Mouse (Mus musculus) forebrain, postnatal 0 days (tissue): ENCODE results near the gene D630045J12Rik. TPM values are rescaled to one million over a fixed set of nuclear protein-coding genes. Genes with fewer than 3 reads are reported as not detected.

ENCODE experiments used
- ATAC-seq: fragments of 200-750 bp; cut with Nextera tagmentation; 2 replicates; pipeline ENCODE4 v1.8.0; 2017; ENCODE audit warnings: mild to moderate bottlenecking, moderate library complexity
- DNase-seq: peaks from one replicate; pipeline ENCODE4 v3.0.0-alpha.2; 2015
- H3K27ac ChIP-seq: fragments of 300-500 bp; sonication (generic); 2 replicates; pipeline ENCODE4 v1.5.1; 2014; ENCODE audit warnings: low read depth, mild to moderate bottlenecking, antibody characterized with exemption, low read length, moderate library complexity, mixed read lengths
- H3K27me3 ChIP-seq: fragments of 300-500 bp; sonication (generic); 2 replicates; pipeline ENCODE4 v1.6.1; 2014; ENCODE audit warnings: mild to moderate bottlenecking, low read length, mixed read lengths; ENCODE audit not compliant: insufficient read depth
- H3K36me3 ChIP-seq: fragments of 300-500 bp; sonication (generic); 2 replicates; pipeline ENCODE4 v1.6.1; 2014; ENCODE audit warnings: mild to moderate bottlenecking, moderate library complexity; ENCODE audit not compliant: insufficient read depth
- H3K4me1 ChIP-seq: fragments of 300-500 bp; sonication (generic); 2 replicates; pipeline ENCODE4 v1.6.1; 2014; ENCODE audit warnings: antibody characterized with exemption; ENCODE audit not compliant: insufficient read depth
- H3K4me2 ChIP-seq: fragments of 300-500 bp; sonication (generic); 2 replicates; pipeline ENCODE4 v1.6.1; 2014; ENCODE audit warnings: low read depth, mild to moderate bottlenecking, moderate library complexity
- H3K4me3 ChIP-seq: fragments of 300-500 bp; sonication (generic); 2 replicates; pipeline ENCODE4 v1.5.1; 2014; ENCODE audit warnings: low read depth, low read length, mixed read lengths
- H3K9ac ChIP-seq: fragments of 300-500 bp; sonication (generic); 2 replicates; pipeline ENCODE4 v1.6.1; 2014; ENCODE audit warnings: mild to moderate bottlenecking
- H3K9me3 ChIP-seq: fragments of 300-500 bp; sonication (generic); 2 replicates; pipeline ENCODE4 v1.6.1; 2016; ENCODE audit warnings: low read length
- CTCF ChIP-seq: sonication (generic); IDR thresholded peaks from 2 replicates; pipeline ENCODE4 v1.5.1; 2016; ENCODE audit warnings: antibody characterized with exemption, control low read depth, low read depth
- WGBS: fragments of 180-500 bp; shearing (Covaris S2); extraction: QIAGEN DNeasy Blood & Tissue Kit; methylation state at CpG from one replicate; pipeline ENCODE4 v1.1.7; 2014; 5-methylcytosine and 5-hydroxymethylcytosine counted together
- polyA plus RNA-seq: library from polyadenylated mRNA; unstranded; fragments of >200 nt; fragmentation: Nextera tagmentation; extraction: Ambion mirVana; gene quantifications from 2 replicates; pipeline ENCODE4 v1.2.1, GENCODE M21; 2015
- total RNA-seq: library from RNA; depleted of rRNA; stranded (reverse); fragments of >200 nt; gene quantifications from 2 replicates; pipeline ENCODE4 v1.2.3, GENCODE M21; 2014

The D630045J12Rik gene
- total and polyA plus RNA-seq, 2 experiments from 2014 or later = 11.4 to 38.7 TPM

DNA sequence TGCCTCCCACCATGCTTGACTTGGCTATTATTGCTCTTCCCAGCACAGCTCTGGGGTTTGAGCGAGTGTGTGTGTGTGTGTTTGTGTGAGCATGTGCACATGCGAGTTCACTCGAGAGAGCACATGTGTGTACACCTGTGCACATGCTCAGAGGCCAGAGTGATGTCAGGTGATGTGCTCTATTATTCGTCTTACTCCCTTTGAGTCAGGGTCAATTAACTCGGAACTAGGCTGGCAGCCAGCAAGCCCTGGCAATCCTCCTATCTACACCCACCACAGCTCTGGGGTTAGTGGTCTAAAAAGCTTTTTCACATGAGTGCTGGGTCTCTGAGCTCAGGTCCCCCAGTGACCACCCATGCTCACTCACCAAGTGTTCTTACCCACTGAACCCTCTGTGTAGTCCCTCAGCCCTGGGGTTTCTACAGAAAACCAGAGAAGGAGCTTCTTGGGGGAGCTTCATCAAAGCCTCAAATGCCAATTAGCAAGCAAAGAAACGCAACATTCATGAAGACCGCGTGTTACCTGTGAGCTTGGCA lies 11.4 kb downstream of the D630045J12Rik start:
- H3K4me3 ChIP-seq = no peak overlapping the region
- no peaks in the 10 kb centered on the region for H3K36me3 ChIP-seq
- H3K4me2 ChIP-seq = no peak overlapping the region
- 0 out of 2 replicates have a peak, but pooled peaks cover 9% of the 10 kb centered on the region for H3K4me1 ChIP-seq
- TF ChIP-seq CTCF = no peak
- DNase-seq = no peak
- no peaks in the 10 kb centered on the region for H3K27me3 ChIP-seq
- H3K27ac ChIP-seq = no peak overlapping the region
- no peak for ATAC-seq
- H3K9me3 ChIP-seq = no peaks in the 10 kb centered on the region
- no peak overlapping the region for H3K9ac ChIP-seq
- 42% methylated on average over 8 of the region's 8 CpGs for WGBS

DNA sequence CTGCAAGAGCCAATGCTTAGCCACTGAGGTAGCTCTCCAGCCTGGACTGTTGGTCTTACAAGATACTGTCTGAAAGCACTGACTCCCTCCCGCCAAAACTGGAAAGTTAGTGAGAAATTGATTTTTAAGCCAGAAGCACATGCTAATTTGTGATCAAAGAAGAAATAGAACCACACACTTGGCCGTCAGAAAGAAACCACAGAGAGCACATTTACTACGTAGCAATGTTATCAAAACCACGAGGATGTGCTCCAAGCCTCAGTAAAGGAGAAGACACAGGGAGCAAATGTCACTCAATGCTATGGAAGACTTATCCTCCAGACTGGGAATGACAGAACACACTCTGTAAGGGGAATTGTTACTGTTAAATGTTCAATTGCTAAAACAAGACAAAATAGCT lies 12.3 kb downstream of the D630045J12Rik start:
- ATAC-seq = no peak
- H3K4me1 ChIP-seq = 0 out of 2 replicates have a peak, but pooled peaks cover 9% of the 10 kb centered on the region

DNA sequence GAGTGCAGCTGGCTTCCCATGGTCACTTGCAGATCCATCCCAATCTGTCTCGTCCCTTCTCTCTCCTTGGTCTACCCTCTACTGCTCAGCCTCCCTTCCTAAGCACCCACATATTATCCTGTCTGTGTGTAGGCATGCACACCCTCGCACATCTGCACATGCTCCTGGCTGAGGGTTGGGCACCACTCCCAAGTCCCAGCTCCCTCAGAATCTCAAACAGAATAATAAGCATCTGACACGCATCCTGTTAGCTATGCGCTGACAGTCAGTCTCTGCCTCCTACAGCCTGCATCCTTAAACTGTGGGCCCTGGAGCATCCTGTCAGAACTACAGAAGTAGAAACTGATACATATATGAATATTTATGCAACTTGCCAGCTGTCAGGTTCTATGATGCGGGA lies 13.2 kb downstream of the D630045J12Rik start:
- no peak overlapping the region for H3K27ac ChIP-seq
- no peaks in the 10 kb centered on the region for H3K27me3 ChIP-seq
- H3K9ac ChIP-seq = no peak overlapping the region
- ATAC-seq = peak; percentile 81
- no peak overlapping the region for H3K4me2 ChIP-seq
- no peak for TF ChIP-seq CTCF
- no peaks in the 10 kb centered on the region for H3K36me3 ChIP-seq
- no peaks in the 10 kb centered on the region for H3K9me3 ChIP-seq
- DNase-seq = peak; percentile 34
- WGBS = 51% methylated on average over 5 of the region's 5 CpGs
- no peak overlapping the region for H3K4me3 ChIP-seq
- H3K4me1 ChIP-seq = 0 out of 2 replicates have a peak, but pooled peaks cover 9% of the 10 kb centered on the region

More for the DNA sequence above, 12.3 kb downstream of the D630045J12Rik start:
- Histone ChIP-seq H3K9ac (no peak overlapping the region), H3K27me3 (no peaks in the 10 kb centered on the region), H3K4me3 (no peak overlapping the region), H3K36me3 (no peaks in the 10 kb centered on the region), H3K4me2 (no peak overlapping the region), H3K9me3 (no peaks in the 10 kb centered on the region), H3K27ac (no peak overlapping the region)
- no peak for DNase-seq
- TF ChIP-seq CTCF = no peak
- WGBS = 77% methylated on average over 4 of the region's 4 CpGs

DNA sequence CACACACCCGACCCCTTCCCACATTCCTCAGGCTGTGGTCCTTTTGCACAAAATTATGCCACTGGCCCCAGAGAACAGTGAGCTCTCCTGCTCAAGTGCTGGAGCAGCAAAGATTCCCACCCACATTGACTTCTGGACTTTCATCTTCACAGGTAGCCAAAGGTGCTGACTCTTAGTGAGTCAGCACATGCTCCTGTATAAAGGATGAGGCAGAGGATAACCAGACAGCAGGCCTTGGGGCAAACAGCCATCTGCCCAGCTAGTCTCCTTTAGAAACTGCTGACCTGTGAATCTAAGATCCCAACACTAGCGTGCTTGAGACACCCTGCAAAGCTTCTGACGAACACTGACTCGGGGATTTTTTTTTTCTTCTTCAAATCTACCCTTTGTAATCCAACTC lies 15.4 kb downstream of the D630045J12Rik start:
- 68% methylated on average over 4 of the region's 4 CpGs for WGBS

DNA sequence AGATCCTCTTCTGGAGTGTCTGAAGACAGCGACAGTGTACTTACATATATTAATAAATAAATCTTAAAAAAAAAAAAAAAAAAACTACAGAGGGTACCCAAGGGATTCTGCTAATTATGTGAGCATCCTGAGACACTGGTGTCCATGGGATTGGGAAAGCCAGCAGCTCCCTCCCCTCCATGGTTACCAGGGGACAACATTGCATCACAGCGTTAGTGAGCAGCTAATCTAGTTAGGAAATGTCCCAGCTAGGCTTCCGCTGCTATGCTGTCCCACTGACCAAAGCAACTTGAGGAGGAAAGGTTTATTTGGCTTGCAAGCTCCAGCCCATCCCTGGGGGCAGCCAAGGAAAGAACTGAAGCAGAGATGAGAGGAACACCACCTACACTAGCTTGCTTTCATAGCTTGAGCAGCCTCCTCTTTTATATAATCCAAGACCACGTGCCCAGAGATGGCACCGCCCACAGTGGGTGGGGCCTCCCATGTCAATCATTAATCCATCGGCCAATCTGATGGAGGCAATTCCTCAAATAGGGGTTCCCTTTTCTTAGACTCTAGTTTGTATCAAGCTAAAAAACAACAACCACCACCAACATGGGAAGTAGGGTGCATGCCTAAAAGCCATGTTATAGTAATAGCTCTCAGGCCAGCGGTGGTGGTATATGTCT lies 17.7 kb downstream of the D630045J12Rik start:
- H3K36me3 ChIP-seq = no peaks in the 10 kb centered on the region
- ATAC-seq (no peak), DNase-seq (no peak)

More for the DNA sequence above, 15.4 kb downstream of the D630045J12Rik start:
- H3K4me3 ChIP-seq = no peak overlapping the region
- 0 out of 2 replicates have a peak, but pooled peaks cover 5% of the 10 kb centered on the region for H3K4me1 ChIP-seq
- ATAC-seq (no peak), DNase-seq (no peak)
- TF ChIP-seq CTCF = no peak
- H3K27ac ChIP-seq = no peak overlapping the region
- no peaks in the 10 kb centered on the region for H3K27me3 ChIP-seq
- no peak overlapping the region for H3K9ac ChIP-seq
- H3K36me3 ChIP-seq = no peaks in the 10 kb centered on the region
- H3K4me2 ChIP-seq = no peak overlapping the region
- H3K9me3 ChIP-seq = no peaks in the 10 kb centered on the region

DNA sequence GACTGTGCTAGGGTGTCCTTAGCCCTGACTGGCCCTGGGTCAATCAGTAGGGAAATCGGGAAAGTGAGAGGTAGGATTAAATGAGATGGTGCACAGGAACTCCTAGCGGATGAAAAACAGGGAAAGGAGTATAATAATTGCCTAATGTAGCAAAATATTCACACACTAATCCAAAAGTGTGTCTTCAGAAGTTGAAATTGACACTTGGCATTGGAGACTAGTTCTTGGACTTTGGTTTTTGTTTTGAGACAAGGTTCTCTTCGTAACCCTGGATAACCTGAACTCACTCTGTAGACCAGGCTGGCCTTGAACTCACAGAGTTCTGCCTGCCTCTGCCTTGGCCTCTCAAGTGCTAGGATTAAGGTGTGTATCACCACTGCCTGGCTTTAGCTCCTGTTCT lies 20.0 kb downstream of the D630045J12Rik start:
- TF ChIP-seq CTCF = no peak
- Histone ChIP-seq H3K9ac (no peak overlapping the region), H3K36me3 (no peaks in the 10 kb centered on the region), H3K4me3 (no peak overlapping the region), H3K27ac (no peak overlapping the region), H3K27me3 (no peaks in the 10 kb centered on the region), H3K9me3 (no peaks in the 10 kb centered on the region), H3K4me1 (no peaks in the 10 kb centered on the region), H3K4me2 (no peak overlapping the region)
- DNase-seq = no peak
- WGBS = 96% methylated on average over 3 of the region's 3 CpGs
- ATAC-seq = no peak

More for the DNA sequence above, 17.7 kb downstream of the D630045J12Rik start:
- H3K9ac ChIP-seq = no peak overlapping the region
- H3K27me3 ChIP-seq = no peaks in the 10 kb centered on the region
- no peak overlapping the region for H3K27ac ChIP-seq
- 84% methylated on average over 7 of the region's 7 CpGs for WGBS
- no peaks in the 10 kb centered on the region for H3K4me1 ChIP-seq
- no peaks in the 10 kb centered on the region for H3K9me3 ChIP-seq
- H3K4me3 ChIP-seq = no peak overlapping the region
- no peak overlapping the region for H3K4me2 ChIP-seq
- TF ChIP-seq CTCF = no peak

DNA sequence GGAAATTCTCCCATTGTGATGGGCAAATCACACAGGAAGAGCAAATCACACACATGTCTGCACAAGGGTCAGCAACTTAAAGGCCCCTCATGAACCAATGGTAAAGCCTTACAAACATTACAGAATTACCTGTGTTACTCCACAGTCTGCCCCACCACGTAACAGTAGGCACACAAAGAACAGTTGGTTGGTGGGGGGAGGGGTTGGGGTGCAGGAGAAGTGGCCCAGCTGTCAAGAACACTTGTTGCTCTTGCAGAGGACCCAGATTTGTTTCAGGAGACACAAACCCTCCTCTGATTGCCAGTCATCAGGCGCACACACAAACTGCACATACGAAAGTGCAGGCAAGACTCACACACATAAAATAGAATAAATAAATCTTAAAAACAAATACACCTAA lies 20.9 kb downstream of the D630045J12Rik start:
- no peaks in the 10 kb centered on the region for H3K27me3 ChIP-seq
- H3K4me1 ChIP-seq = no peaks in the 10 kb centered on the region
- TF ChIP-seq CTCF = no peak
- no peak for ATAC-seq
- no peak overlapping the region for H3K27ac ChIP-seq
- no peak overlapping the region for H3K9ac ChIP-seq
- no peaks in the 10 kb centered on the region for H3K9me3 ChIP-seq
- H3K4me3 ChIP-seq = no peak overlapping the region
- no peak for DNase-seq
- WGBS = 66% methylated on average over 3 of the region's 3 CpGs
- no peak overlapping the region for H3K4me2 ChIP-seq
- H3K36me3 ChIP-seq = no peaks in the 10 kb centered on the region
